Mouse (Mus musculus): Measurements from ENCODE around the gene Rai1. TPM values are rescaled to one million over a fixed set of nuclear protein-coding genes. Genes with fewer than 3 reads are reported as not detected.

Gene Rai1
- polyA plus RNA-seq, 1 experiment from 2014 or later = 10.7 TPM

DNA sequence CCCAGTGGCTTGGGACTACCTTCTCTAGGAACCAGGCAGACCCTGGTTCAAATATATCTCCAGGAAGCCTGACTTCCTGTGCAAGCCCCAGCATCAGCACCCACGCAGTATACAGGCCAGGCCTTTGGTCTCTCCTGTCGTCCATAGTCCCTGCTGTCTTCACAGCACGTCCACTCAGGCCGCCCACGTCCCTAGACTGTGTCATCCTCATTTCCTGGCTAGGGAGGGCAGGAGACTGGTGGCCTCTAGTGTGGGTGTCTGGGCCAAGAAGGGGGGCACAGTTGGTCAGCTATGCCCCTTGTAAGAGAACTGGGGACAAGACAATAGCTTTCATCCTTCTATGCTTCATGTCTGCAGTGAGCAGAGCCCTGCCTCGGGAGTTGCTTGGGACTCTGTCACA, 87.7 kb downstream of the Rai1 start:
- Histone ChIP-seq H3K9me3 (ENCODE audit: control insufficient read depth, low read length) (0 out of 2 replicates have a peak, but pooled peaks cover 2% of the 10 kb centered on the region), H3K27me3 (ENCODE audit: control insufficient read depth, insufficient read depth, low read length) (no peaks in the 10 kb centered on the region), H3K4me3 (ENCODE audit: low read depth, low read length) (no peak overlapping the region), H3K36me3 (ENCODE audit: control insufficient read depth, insufficient read depth, low read length) (peaks cover 27% of the 10 kb centered on the region), H3K9ac (ENCODE audit: low read length) (no peak overlapping the region), H3K27ac (replicated peaks) (no peak overlapping the region), H3K4me1 (replicated peaks; ENCODE audit: control insufficient read depth, insufficient read depth) (no peaks in the 10 kb centered on the region), H3K4me2 (replicated peaks; ENCODE audit: low read depth) (no peak overlapping the region)
- no peak for TF ChIP-seq CTCF (IDR thresholded peaks at IDR 0.05; ENCODE audit: low read depth)
- TF ChIP-seq EP300 (optimal IDR thresholded peaks at IDR 0.05) = no peak
- ATAC-seq (ENCODE audit: low FRiP score, low TSS enrichment) = no peak
- DNase-seq (ENCODE audit: low spot score) = no peak
- 77% methylated on average over 6 of the region's 6 CpGs for WGBS

DNA sequence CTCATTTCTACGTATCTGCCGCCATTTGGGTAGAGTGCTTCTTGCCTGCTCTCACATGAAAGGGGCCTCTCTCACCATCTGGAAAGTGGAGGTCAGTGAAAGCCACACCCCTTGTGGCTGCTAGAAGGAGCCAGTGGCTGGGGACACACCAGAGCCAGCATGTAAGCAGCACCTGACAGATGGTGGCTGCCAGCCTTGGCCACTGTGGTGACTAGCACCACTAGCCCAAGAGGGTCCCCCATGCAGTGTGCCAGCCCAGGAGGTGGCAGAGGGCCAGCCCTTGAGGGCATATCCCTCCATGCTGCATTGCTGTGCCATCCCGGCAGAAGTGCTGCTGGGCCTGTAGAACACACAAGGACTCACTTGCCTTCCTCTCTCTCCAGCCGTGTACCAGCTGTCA, 88.7 kb downstream of the Rai1 start:
- no peak for DNase-seq (ENCODE audit: low spot score)
- no peak overlapping the region for H3K9ac ChIP-seq (ENCODE audit: low read length)
- TF ChIP-seq EP300 (optimal IDR thresholded peaks at IDR 0.05) (no peak), CTCF (IDR thresholded peaks at IDR 0.05; ENCODE audit: low read depth) (no peak)
- 91% methylated on average over 4 of the region's 4 CpGs for WGBS
- H3K4me3 ChIP-seq (ENCODE audit: low read depth, low read length) = no peak overlapping the region
- H3K27ac ChIP-seq (replicated peaks) = no peak overlapping the region
- H3K4me1 ChIP-seq (replicated peaks; ENCODE audit: control insufficient read depth, insufficient read depth) = no peaks in the 10 kb centered on the region
- ATAC-seq (ENCODE audit: low FRiP score, low TSS enrichment) = no peak
- H3K36me3 ChIP-seq (ENCODE audit: control insufficient read depth, insufficient read depth, low read length) = peaks cover 26% of the 10 kb centered on the region
- H3K4me2 ChIP-seq (replicated peaks; ENCODE audit: low read depth) = no peak overlapping the region
- H3K9me3 ChIP-seq (ENCODE audit: control insufficient read depth, low read length) = 0 out of 2 replicates have a peak, but pooled peaks cover 2% of the 10 kb centered on the region
- no peaks in the 10 kb centered on the region for H3K27me3 ChIP-seq (ENCODE audit: control insufficient read depth, insufficient read depth, low read length)

- Histone ChIP-seq H3K36me3 (ENCODE audit: control insufficient read depth, insufficient read depth, low read length) (peaks cover 22% of the 10 kb centered on the region), H3K9ac (ENCODE audit: low read length) (no peak overlapping the region), H3K9me3 (ENCODE audit: control insufficient read depth, low read length) (0 out of 2 replicates have a peak, but pooled peaks cover 2% of the 10 kb centered on the region), H3K4me3 (ENCODE audit: low read depth, low read length) (no peak overlapping the region), H3K4me1 (replicated peaks; ENCODE audit: control insufficient read depth, insufficient read depth) (no peaks in the 10 kb centered on the region), H3K27me3 (ENCODE audit: control insufficient read depth, insufficient read depth, low read length) (no peaks in the 10 kb centered on the region), H3K4me2 (replicated peaks; ENCODE audit: low read depth) (no peak overlapping the region), H3K27ac (replicated peaks) (no peak overlapping the region)
- ATAC-seq (ENCODE audit: low FRiP score, low TSS enrichment) (no peak), DNase-seq (ENCODE audit: low spot score) (no peak)
- TF ChIP-seq CTCF (IDR thresholded peaks at IDR 0.05; ENCODE audit: low read depth) = peak; percentile 71
- TF ChIP-seq EP300 (optimal IDR thresholded peaks at IDR 0.05) = no peak
Observed at GRCm38 (mm10) chr11:60195108-60195507, 90.3 kb downstream of the Rai1 start.

DNA sequence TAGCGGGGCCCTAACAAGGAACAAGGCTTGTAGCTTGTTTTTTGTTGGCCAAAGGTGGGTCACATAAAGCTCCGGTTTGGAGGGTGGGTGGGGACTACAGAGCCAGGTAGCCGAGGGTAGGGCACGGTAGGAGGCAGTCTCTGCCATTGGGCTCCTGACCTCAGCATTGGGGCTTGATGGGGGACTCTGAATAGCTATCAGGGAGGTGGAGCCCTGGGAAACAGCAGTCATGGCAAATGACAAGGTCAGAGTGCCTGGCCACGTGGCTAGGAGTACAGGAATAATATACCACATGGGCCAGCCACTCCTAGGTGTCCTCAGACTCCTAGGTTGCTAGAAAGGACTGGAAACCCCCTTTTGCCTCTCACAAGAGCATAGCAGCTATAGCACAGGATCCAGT, 91.5 kb downstream of the Rai1 start:
- no peak overlapping the region for H3K4me2 ChIP-seq (replicated peaks; ENCODE audit: low read depth)
- ATAC-seq (ENCODE audit: low FRiP score, low TSS enrichment) (peak; percentile 58; the same call in 1 of the 2 replicates), DNase-seq (ENCODE audit: low spot score) (peak; percentile 59)
- H3K9ac ChIP-seq (ENCODE audit: low read length) = no peak overlapping the region
- H3K27me3 ChIP-seq (ENCODE audit: control insufficient read depth, insufficient read depth, low read length) = no peaks in the 10 kb centered on the region
- H3K9me3 ChIP-seq (ENCODE audit: control insufficient read depth, low read length) = 0 out of 2 replicates have a peak, but pooled peaks cover 2% of the 10 kb centered on the region
- no peak for TF ChIP-seq CTCF (IDR thresholded peaks at IDR 0.05; ENCODE audit: low read depth)
- no peak for TF ChIP-seq EP300 (optimal IDR thresholded peaks at IDR 0.05)
- no peaks in the 10 kb centered on the region for H3K4me1 ChIP-seq (replicated peaks; ENCODE audit: control insufficient read depth, insufficient read depth)
- H3K36me3 ChIP-seq (ENCODE audit: control insufficient read depth, insufficient read depth, low read length) = peaks cover 29% of the 10 kb centered on the region
- H3K27ac ChIP-seq (replicated peaks) = no peak overlapping the region; the same call in none of the 2 replicates
- H3K4me3 ChIP-seq (ENCODE audit: low read depth, low read length) = no peak overlapping the region
- WGBS = 58% methylated on average over 5 of the region's 5 CpGs

- H3K27me3 ChIP-seq (ENCODE audit: control insufficient read depth, insufficient read depth, low read length) = no peaks in the 10 kb centered on the region
- no peak overlapping the region; the same call in 1 of the 2 replicates for H3K27ac ChIP-seq (replicated peaks)
- H3K9me3 ChIP-seq (ENCODE audit: control insufficient read depth, low read length) = 0 out of 2 replicates have a peak, but pooled peaks cover 2% of the 10 kb centered on the region
- no peak for ATAC-seq (ENCODE audit: low FRiP score, low TSS enrichment)
- no peaks in the 10 kb centered on the region for H3K4me1 ChIP-seq (replicated peaks; ENCODE audit: control insufficient read depth, insufficient read depth)
- H3K4me2 ChIP-seq (replicated peaks; ENCODE audit: low read depth) = no peak overlapping the region
- TF ChIP-seq EP300 (optimal IDR thresholded peaks at IDR 0.05) = no peak
- no peak for TF ChIP-seq CTCF (IDR thresholded peaks at IDR 0.05; ENCODE audit: low read depth)
- H3K36me3 ChIP-seq (ENCODE audit: control insufficient read depth, insufficient read depth, low read length) = peaks cover 46% of the 10 kb centered on the region
- 66% methylated on average over 24 of the region's 24 CpGs for WGBS
- H3K4me3 ChIP-seq (ENCODE audit: low read depth, low read length) = no peak overlapping the region
- no peak overlapping the region for H3K9ac ChIP-seq (ENCODE audit: low read length)
- no peak for DNase-seq (ENCODE audit: low spot score)
Observed at GRCm38 (mm10) chr11:60197998-60198619, 93.3 kb downstream of the Rai1 start.

GRCm38 (mm10) chr11:60198651-60199050, 93.8 kb downstream of the Rai1 start:
- DNase-seq (ENCODE audit: low spot score) (no peak), ATAC-seq (ENCODE audit: low FRiP score, low TSS enrichment) (no peak)
- no peaks in the 10 kb centered on the region for H3K4me1 ChIP-seq (replicated peaks; ENCODE audit: control insufficient read depth, insufficient read depth)
- H3K36me3 ChIP-seq (ENCODE audit: control insufficient read depth, insufficient read depth, low read length) = peaks cover 51% of the 10 kb centered on the region
- no peak overlapping the region for H3K27ac ChIP-seq (replicated peaks)
- H3K4me2 ChIP-seq (replicated peaks; ENCODE audit: low read depth) = no peak overlapping the region
- 78% methylated on average over 12 of the region's 12 CpGs for WGBS
- H3K4me3 ChIP-seq (ENCODE audit: low read depth, low read length) = no peak overlapping the region
- H3K27me3 ChIP-seq (ENCODE audit: control insufficient read depth, insufficient read depth, low read length) = no peaks in the 10 kb centered on the region
- no peak for TF ChIP-seq EP300 (optimal IDR thresholded peaks at IDR 0.05)
- TF ChIP-seq CTCF (IDR thresholded peaks at IDR 0.05; ENCODE audit: low read depth) = no peak
- no peak overlapping the region for H3K9ac ChIP-seq (ENCODE audit: low read length)
- 0 out of 2 replicates have a peak, but pooled peaks cover 2% of the 10 kb centered on the region for H3K9me3 ChIP-seq (ENCODE audit: control insufficient read depth, low read length)
